Mouse (Mus musculus) erythroblast, embryonic 14.5 days (primary cell): ENCODE data around the gene Cyp4f15.

Experiments used
- GATA1 ChIP-seq: IDR thresholded peaks from 2 replicates; pipeline ENCODE4 v1.6.1; 2012; ENCODE audit warnings: low read length, inconsistent platforms, mixed read lengths
- TAL1 ChIP-seq: IDR thresholded peaks from 3 replicates; pipeline ENCODE4 v1.6.1; 2012; ENCODE audit warnings: low read length, inconsistent platforms, mixed read lengths

DNA sequence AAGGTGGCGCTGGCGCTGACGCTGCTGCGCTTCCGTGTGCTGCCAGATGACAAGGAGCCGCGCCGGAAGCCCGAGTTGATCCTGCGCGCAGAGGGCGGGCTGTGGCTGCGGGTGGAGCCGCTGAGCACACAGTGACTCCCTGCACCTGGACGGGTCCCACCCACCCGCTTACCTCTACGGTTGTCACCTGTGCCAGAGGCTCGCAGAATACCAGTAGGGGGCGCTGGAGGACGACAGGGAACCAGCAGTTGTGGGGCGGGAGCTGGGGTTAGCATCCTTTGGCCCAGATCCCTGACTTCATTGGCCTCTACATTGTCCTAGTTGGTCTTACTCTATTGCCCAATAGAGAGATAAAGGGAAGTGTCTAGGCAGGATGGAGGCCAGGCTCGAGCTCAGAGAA is 17.4 kb downstream of the Cyp4f15 start:
- TF ChIP-seq GATA1 (no peak), TAL1 (no peak)
